Mouse (Mus musculus): ENCODE results near the gene Hist2h3c2.

DNA sequence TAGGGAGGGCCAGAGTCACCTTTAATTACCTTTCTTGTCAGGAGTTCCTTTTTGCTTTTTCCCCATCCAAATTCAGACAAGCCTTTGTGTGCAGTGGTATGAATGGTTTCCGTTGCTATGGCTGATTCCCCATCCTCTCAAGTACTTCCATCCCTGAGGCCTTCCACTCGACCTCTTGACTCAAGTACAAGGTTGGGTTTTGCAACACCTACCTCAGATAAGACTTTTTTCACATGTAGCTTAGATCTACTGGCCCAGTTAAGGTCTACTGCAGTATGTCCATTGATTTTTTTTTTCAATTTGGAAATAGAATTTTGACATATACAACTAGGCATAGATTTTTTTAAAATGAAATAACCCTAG lies 7.2 kb downstream of the Hist2h3c2 start:
- TF ChIP-seq CTCF (IDR thresholded peaks at IDR 0.05; ENCODE audit: low read depth, low read length) (no peak), EP300 (IDR thresholded peaks at IDR 0.05; ENCODE audit: insufficient read depth, low read depth, low read length) (no peak), POLR2A (IDR thresholded peaks at IDR 0.05; ENCODE audit: insufficient read depth, low read length) (no peak)

All from ES-Bruce4 (cell line).